Mouse (Mus musculus) right cerebral cortex, postnatal 4 days (tissue): ENCODE data around the gene Slc36a3.
"Not testable (repeated sequence)": the region's sequence is repeated elsewhere in the genome, so short reads cannot be mapped to it uniquely, and the experiment has no call there.

ENCODE experiments used
- DNase-seq: peaks from one replicate; pipeline ENCODE4 v3.0.0-alpha.2; 2022

Gene Slc36a3

GRCm38 (mm10) chr11:55105389-55105788 lies 46.1 kb downstream of the Slc36a3 start:
- DNase-seq, result no peak

- no peak for DNase-seq
Measured at GRCm38 (mm10) chr11:55103229-55103628, 48.3 kb downstream of the Slc36a3 start.

- no peak for DNase-seq
Measured at GRCm38 (mm10) chr11:55102015-55102414, 49.5 kb downstream of the Slc36a3 start.

DNA sequence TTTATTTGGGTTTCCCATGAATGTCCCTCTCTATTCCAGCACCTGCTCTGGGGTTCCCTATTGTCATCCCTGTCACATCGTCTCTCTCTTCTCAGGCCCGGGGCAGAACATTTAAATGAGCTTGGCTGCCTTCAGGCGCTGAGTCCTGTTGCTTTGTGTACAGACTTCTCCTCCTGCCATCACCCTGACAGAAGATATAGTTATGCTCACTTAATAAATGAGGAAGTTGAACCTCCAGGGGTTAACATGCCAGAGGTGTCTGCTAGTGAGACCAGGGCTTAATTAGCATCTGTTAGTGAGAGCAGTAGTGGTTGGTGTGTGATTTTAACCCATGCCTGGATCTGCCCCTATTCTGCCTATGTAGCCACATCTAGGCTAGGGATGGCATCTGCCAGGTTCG lies 51.6 kb downstream of the Slc36a3 start:
- DNase-seq, result no peak

DNA sequence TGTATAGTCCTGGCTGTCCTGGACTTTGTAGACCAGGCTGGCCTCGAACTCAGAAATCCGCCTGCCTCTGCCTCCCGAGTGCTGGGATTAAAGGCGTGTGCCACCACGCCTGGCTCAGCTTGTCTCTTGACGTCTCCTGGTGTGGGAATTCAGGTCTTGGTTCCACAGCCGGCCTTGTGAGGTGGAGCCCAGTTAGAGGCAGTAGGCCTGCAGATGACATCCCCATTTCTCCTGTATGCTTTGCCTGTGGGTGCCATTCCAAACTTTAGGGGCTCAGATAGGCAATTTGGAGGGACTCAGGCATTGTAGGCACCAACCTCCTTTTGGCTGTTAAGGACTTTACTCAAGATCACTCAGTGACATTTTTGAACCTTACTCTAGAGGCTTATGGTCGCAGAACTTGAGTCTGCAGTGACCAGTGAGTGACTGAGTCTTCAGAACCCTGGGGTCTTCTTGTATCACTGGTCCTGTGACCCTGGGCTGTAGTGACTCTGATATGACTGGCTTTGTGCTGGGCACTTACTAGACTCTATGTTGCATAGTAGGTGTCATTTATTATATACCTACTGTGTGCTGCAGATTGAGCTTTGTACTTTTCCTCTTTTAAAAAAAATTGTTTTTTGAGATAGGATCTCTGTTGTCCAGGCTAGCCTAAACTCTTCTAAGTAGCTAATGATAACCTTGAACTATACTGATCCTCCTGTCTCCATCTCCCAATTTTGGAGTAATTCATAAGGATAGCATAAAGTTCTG lies 52.3 kb downstream of the Slc36a3 start:
- no peak for DNase-seq

DNA sequence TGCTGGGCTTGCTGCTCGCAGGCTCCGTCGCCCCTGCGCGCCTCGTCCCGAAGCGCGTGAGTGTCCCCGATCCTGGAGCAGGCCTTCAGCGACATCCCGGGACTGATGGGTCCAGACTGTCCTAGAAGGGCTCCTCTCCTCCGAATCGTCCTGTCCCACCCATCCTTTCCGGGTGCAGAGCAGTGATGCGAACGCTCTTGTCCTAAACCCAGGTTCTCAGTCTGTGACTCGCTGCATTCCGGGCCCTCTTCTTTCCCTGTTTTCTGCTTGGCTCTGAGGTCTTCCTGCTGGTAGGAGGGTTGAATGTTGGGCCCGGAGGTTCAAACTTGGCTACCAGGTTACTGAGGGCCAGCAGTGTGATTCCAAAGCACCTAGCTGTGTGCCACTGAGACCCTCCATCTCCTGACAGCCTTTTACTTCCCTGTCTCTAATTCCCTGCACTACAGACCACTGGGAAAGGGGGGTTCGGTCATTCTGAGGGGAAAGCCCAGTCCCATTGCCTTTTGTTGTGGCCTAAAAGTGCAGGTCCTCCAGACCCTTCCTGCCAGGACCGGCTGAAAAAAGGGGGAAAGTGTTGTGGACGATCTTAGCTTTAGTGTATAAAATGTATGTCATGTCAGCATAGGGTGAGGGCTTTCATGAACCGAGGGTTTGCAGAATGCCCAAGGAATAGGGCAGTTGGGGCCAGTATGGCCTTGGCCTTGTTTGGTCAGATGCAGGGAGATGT lies 53.2 kb downstream of the Slc36a3 start:
- no peak for DNase-seq

- DNase-seq, result peak; percentile 86
Measured at GRCm38 (mm10) chr11:55097463-55098188, 53.9 kb downstream of the Slc36a3 start, which contains the start of gene Gm2a. Gene Gm2a (plus strand): TSS chr11:55098115.

- no peak for DNase-seq
Measured at GRCm38 (mm10) chr11:55096731-55097462, 54.6 kb downstream of the Slc36a3 start.

DNA sequence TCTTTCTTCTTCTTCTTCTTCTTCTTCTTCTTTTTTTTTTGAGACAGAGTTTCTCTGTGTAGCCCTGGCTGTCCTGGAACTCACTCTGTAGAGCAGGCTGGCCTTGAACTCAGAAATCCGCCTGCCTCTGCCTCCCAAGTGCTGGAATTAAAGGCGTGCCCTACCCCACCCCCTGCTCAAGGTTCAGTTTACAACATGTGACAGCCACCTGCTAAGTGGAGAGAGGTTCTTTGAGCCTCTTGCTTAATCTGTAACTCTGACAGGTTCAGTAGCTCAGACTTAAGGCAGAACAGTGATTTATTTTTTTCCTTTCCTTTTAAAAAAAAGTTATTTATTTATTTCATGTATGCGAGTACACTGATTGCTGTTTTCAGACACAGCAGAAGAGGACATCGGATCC lies 55.2 kb downstream of the Slc36a3 start:
- not testable (repeated sequence) for DNase-seq

- DNase-seq, result no peak
Measured at GRCm38 (mm10) chr11:55093096-55093495, 58.4 kb downstream of the Slc36a3 start.

DNA sequence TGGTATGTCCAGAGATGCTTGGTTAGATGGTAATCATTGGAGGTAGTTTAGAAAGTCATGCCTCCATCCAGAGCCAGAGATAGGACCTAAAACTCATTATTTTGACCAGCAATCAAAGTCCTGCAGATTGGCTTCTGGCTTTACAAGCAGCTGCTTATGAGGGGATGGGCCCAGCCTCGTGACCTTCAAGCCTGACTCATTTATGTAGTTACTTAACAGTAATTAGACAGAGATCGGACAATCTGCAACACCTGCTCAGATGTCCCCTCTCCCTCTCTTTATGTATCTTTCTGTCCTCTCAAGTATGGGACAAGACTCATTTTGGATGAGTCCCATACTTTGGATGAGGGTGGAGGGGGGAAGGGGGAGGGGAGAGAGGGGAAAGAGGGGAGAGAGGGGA lies 61.6 kb downstream of the Slc36a3 start:
- DNase-seq, result no peak

DNA sequence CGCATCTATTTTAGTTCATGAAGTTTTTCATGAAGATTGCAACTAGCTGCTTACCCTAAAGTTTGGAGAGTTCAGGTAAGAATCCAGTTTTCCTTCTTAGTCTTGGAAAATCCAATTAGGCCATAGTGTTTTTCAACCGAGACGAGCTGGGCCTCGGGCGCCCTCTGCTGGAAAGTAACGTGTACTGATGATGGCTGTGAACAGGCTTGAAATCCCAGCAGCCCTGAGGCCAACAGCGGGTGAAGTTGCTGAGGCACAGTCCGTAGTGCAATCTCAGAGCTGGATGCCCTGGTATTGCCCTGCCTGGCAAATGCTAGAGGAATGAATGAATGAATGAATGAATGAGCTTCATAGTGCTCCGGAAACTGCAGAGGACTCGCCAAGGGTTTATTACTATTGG lies 64.5 kb downstream of the Slc36a3 start:
- peak; percentile 83 for DNase-seq

GRCm38 (mm10) chr11:55085396-55085795 lies 66.1 kb downstream of the Slc36a3 start:
- no peak for DNase-seq

- no peak for DNase-seq
Measured at GRCm38 (mm10) chr11:55084629-55085028, 66.9 kb downstream of the Slc36a3 start.

GRCm38 (mm10) chr11:55081206-55081605 lies 70.3 kb downstream of the Slc36a3 start:
- DNase-seq, result no peak

DNA sequence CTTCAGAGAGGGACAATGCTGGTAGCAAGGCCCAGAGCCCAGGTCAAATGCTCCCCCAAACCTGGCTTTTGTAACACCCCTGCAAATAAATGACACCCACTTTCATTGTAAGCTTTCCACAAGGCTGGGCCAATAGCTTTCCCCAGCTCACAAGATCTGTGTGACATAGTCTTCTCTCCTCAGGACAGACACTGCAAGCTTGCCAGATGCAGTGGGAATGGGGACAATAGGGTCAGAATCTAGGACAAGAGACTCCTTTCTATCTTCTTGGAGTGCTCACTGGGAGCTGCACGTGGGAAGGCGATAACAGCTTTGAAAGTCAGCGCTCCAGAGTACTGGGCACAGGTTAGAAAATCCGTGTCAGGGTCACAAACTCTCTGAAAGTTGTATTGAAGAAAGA lies 72.3 kb downstream of the Slc36a3 start:
- no peak for DNase-seq

GRCm38 (mm10) chr11:55078502-55078901 lies 73.0 kb downstream of the Slc36a3 start:
- DNase-seq, result no peak

GRCm38 (mm10) chr11:55077331-55078231 lies 73.9 kb downstream of the Slc36a3 start, which contains the start of gene Ccdc69:
Gene Ccdc69 (minus strand): TSS chr11:55078131.
- DNase-seq, result peak; percentile 47

GRCm38 (mm10) chr11:55076234-55076633 lies 75.3 kb downstream of the Slc36a3 start:
- DNase-seq, result no peak

- peak; percentile 26 for DNase-seq
Measured at GRCm38 (mm10) chr11:55075602-55076001, 75.9 kb downstream of the Slc36a3 start.
